Mouse (Mus musculus) cerebellum, postnatal 25 days (tissue): ENCODE measurements at regions not wholly inside any gene's neighbourhood (a gene's known extent, or its start where the extent isn't known, plus 50 kb on each side); places are given as distances from the start of the nearest gene placed in this dataset.
A peak's percentile ranks its signal among the peaks of the same experiment; 100 is the strongest.

Experiments
- DNase-seq, 2 experiments: peaks; one replicate each; pipeline ENCODE4 v3.0.0; 2021; ENCODE audit warnings: mixed read lengths in 2 of 2

GRCm38 (mm10) chr9:22937686-22938391 lies 285.0 kb upstream of the Bmper start:
- no peak for DNase-seq

- no peak for DNase-seq
Observed at GRCm38 (mm10) chr9:22944992-22945391, 277.9 kb upstream of the Bmper start.

- DNase-seq, result no peak
Observed at GRCm38 (mm10) chr9:22945426-22945955, 277.4 kb upstream of the Bmper start.

GRCm38 (mm10) chr9:22952571-22953442 lies 270.1 kb upstream of the Bmper start:
- no peak for DNase-seq

GRCm38 (mm10) chr9:22962269-22962815 lies 260.5 kb upstream of the Bmper start:
- DNase-seq, result no peak

- DNase-seq, result no peak
Observed at GRCm38 (mm10) chr9:22971312-22971711, 251.6 kb upstream of the Bmper start.

GRCm38 (mm10) chr9:22976748-22977147 lies 246.1 kb upstream of the Bmper start:
- no peak for DNase-seq

- DNase-seq, result no peak
Observed at GRCm38 (mm10) chr9:22979627-22980026, 243.2 kb upstream of the Bmper start.

- no peak for DNase-seq
Observed at GRCm38 (mm10) chr9:22989508-22989907, 233.4 kb upstream of the Bmper start.

GRCm38 (mm10) chr9:22993531-22993930 lies 229.3 kb upstream of the Bmper start:
- no peak for DNase-seq

GRCm38 (mm10) chr9:22995564-22995963 lies 227.3 kb upstream of the Bmper start:
- DNase-seq, result no peak

- no peak for DNase-seq
Observed at GRCm38 (mm10) chr9:22998306-22998705, 224.6 kb upstream of the Bmper start.

- DNase-seq, result peak; percentile 19 to 48
Observed at GRCm38 (mm10) chr9:22999181-22999580, 223.7 kb upstream of the Bmper start.

GRCm38 (mm10) chr9:23000200-23000599 lies 222.7 kb upstream of the Bmper start:
- no peak for DNase-seq

- no peak for DNase-seq
Observed at GRCm38 (mm10) chr9:23003195-23004061, 219.4 kb upstream of the Bmper start.

GRCm38 (mm10) chr9:23005005-23005404 lies 217.9 kb upstream of the Bmper start:
- no peak for DNase-seq

GRCm38 (mm10) chr9:23009462-23010183 lies 213.3 kb upstream of the Bmper start:
- peak; percentile 25 to 47 for DNase-seq

- DNase-seq, result no peak
Observed at GRCm38 (mm10) chr9:23011316-23011959, 211.4 kb upstream of the Bmper start.

- peak in 1 of 2 experiments; percentile 20 for DNase-seq
Observed at GRCm38 (mm10) chr9:23012130-23012529, 210.7 kb upstream of the Bmper start.

- DNase-seq, result no peak
Observed at GRCm38 (mm10) chr9:23016733-23017132, 206.1 kb upstream of the Bmper start.

GRCm38 (mm10) chr9:23024061-23024460 lies 198.8 kb upstream of the Bmper start:
- no peak for DNase-seq
